Mouse (Mus musculus): ENCODE measurements at regions not wholly inside any gene's neighbourhood (a gene's known extent, or its start where the extent isn't known, plus 50 kb on each side); places are given as distances from the start of the nearest gene placed in this dataset.

- no peak overlapping the region for H3K27ac ChIP-seq
- H3K36me3 ChIP-seq (replicated peaks): no peaks in the 10 kb centered on the region
- DNase-seq (ENCODE audit: extremely low spot score, low spot score): no peak
- H3K4me3 ChIP-seq: no peak overlapping the region
- no peaks in the 10 kb centered on the region for H3K27me3 ChIP-seq (ENCODE audit: poor library complexity, severe bottlenecking)
- WGBS: 90% methylated on average over 5 of the region's 5 CpGs
- no peaks in the 10 kb centered on the region for H3K9me3 ChIP-seq
- H3K4me1 ChIP-seq: peaks cover 23% of the 10 kb centered on the region
These were observed 153.4 kb downstream of the Ttc8 start for GRCm38 (mm10) chr12:99073766-99074165.

- WGBS: 81% methylated on average over 3 of the region's 3 CpGs
- no peaks in the 10 kb centered on the region for H3K36me3 ChIP-seq (replicated peaks)
- H3K27me3 ChIP-seq (ENCODE audit: poor library complexity, severe bottlenecking): peaks cover 5% of the 10 kb centered on the region; the same call in 1 of the 2 replicates
- no peak for DNase-seq (ENCODE audit: extremely low spot score, low spot score)
- H3K4me3 ChIP-seq: no peak overlapping the region
- H3K4me1 ChIP-seq: peaks cover 4% of the 10 kb centered on the region; the same call in 1 of the 2 replicates
- no peaks in the 10 kb centered on the region for H3K9me3 ChIP-seq
- no peak overlapping the region for H3K27ac ChIP-seq
These were observed 157.0 kb downstream of the Ttc8 start for GRCm38 (mm10) chr12:99077366-99077765.

GRCm38 (mm10) chr12:99079873-99080272, 159.5 kb downstream of the Ttc8 start:
- Histone ChIP-seq H3K4me1 (peaks cover 21% of the 10 kb centered on the region), H3K4me3 (no peak overlapping the region), H3K36me3 (replicated peaks) (no peaks in the 10 kb centered on the region), H3K27ac (no peak overlapping the region), H3K9me3 (no peaks in the 10 kb centered on the region), H3K27me3 (ENCODE audit: poor library complexity, severe bottlenecking) (peaks cover 21% of the 10 kb centered on the region)
- DNase-seq (ENCODE audit: extremely low spot score, low spot score): no peak
- WGBS: 91% methylated on average over 1 of the region's 1 CpGs

- peak overlapping the region; percentile 78 for H3K27ac ChIP-seq
- no peaks in the 10 kb centered on the region for H3K9me3 ChIP-seq
- peaks cover 41% of the 10 kb centered on the region for H3K27me3 ChIP-seq (ENCODE audit: poor library complexity, severe bottlenecking)
- no peaks in the 10 kb centered on the region for H3K36me3 ChIP-seq (replicated peaks)
- H3K4me1 ChIP-seq: peaks cover 47% of the 10 kb centered on the region
- 41% methylated on average over 11 of the region's 11 CpGs for WGBS
- DNase-seq (ENCODE audit: extremely low spot score, low spot score): no peak
- no peak overlapping the region for H3K4me3 ChIP-seq
These were observed 163.2 kb downstream of the Ttc8 start for GRCm38 (mm10) chr12:99083616-99084015.

- peaks cover 48% of the 10 kb centered on the region for H3K4me1 ChIP-seq
- DNase-seq (ENCODE audit: extremely low spot score, low spot score): peak; percentile 91
- peaks cover 47% of the 10 kb centered on the region for H3K27me3 ChIP-seq (ENCODE audit: poor library complexity, severe bottlenecking)
- peak overlapping the region; percentile 78 for H3K27ac ChIP-seq
- H3K4me3 ChIP-seq: 0 out of 2 replicates have a peak overlapping the region, but pooled peaks have one; percentile 16
- WGBS: 3% methylated on average over 18 of the region's 18 CpGs
- H3K9me3 ChIP-seq: no peaks in the 10 kb centered on the region
- no peaks in the 10 kb centered on the region for H3K36me3 ChIP-seq (replicated peaks)
These were observed 163.8 kb downstream of the Ttc8 start for GRCm38 (mm10) chr12:99084144-99084543.

GRCm38 (mm10) chr12:99087286-99087685, 166.9 kb downstream of the Ttc8 start:
- Histone ChIP-seq H3K36me3 (replicated peaks) (no peaks in the 10 kb centered on the region), H3K27me3 (ENCODE audit: poor library complexity, severe bottlenecking) (peaks cover 54% of the 10 kb centered on the region), H3K27ac (peak overlapping the region; percentile 48; the same call in 1 of the 2 replicates), H3K4me1 (peaks cover 48% of the 10 kb centered on the region), H3K9me3 (no peaks in the 10 kb centered on the region), H3K4me3 (no peak overlapping the region)
- 54% methylated on average over 8 of the region's 8 CpGs for WGBS
- DNase-seq (ENCODE audit: extremely low spot score, low spot score): no peak

GRCm38 (mm10) chr12:99091770-99092169, 171.4 kb downstream of the Ttc8 start:
- DNase-seq (ENCODE audit: extremely low spot score, low spot score): no peak
- Histone ChIP-seq H3K27ac (no peak overlapping the region), H3K27me3 (ENCODE audit: poor library complexity, severe bottlenecking) (peaks cover 48% of the 10 kb centered on the region), H3K9me3 (no peaks in the 10 kb centered on the region), H3K4me3 (no peak overlapping the region), H3K4me1 (peaks cover 20% of the 10 kb centered on the region), H3K36me3 (replicated peaks) (no peaks in the 10 kb centered on the region)
- 82% methylated on average over 4 of the region's 4 CpGs for WGBS

- Histone ChIP-seq H3K27me3 (ENCODE audit: poor library complexity, severe bottlenecking) (peaks cover 47% of the 10 kb centered on the region), H3K27ac (no peak overlapping the region), H3K9me3 (no peaks in the 10 kb centered on the region), H3K4me3 (no peak overlapping the region), H3K4me1 (peaks cover 16% of the 10 kb centered on the region), H3K36me3 (replicated peaks) (no peaks in the 10 kb centered on the region)
- WGBS: 70% methylated on average over 3 of the region's 3 CpGs
- DNase-seq (ENCODE audit: extremely low spot score, low spot score): no peak
These were observed 172.8 kb downstream of the Ttc8 start for GRCm38 (mm10) chr12:99093151-99093550.

- no peak for DNase-seq (ENCODE audit: extremely low spot score, low spot score)
- WGBS: 89% methylated on average over 6 of the region's 6 CpGs
- Histone ChIP-seq H3K27ac (no peak overlapping the region), H3K4me3 (no peak overlapping the region), H3K27me3 (ENCODE audit: poor library complexity, severe bottlenecking) (peaks cover 41% of the 10 kb centered on the region), H3K4me1 (peaks cover 10% of the 10 kb centered on the region), H3K9me3 (no peaks in the 10 kb centered on the region), H3K36me3 (replicated peaks) (no peaks in the 10 kb centered on the region)
These were observed 173.6 kb downstream of the Ttc8 start for GRCm38 (mm10) chr12:99093989-99094388.

GRCm38 (mm10) chr12:99096930-99097617, 176.7 kb downstream of the Ttc8 start:
- Histone ChIP-seq H3K36me3 (replicated peaks) (no peaks in the 10 kb centered on the region), H3K27ac (peak overlapping the region; percentile 67; the same call in 1 of the 2 replicates), H3K4me1 (peaks cover 10% of the 10 kb centered on the region), H3K27me3 (ENCODE audit: poor library complexity, severe bottlenecking) (peaks cover 31% of the 10 kb centered on the region), H3K9me3 (no peaks in the 10 kb centered on the region), H3K4me3 (no peak overlapping the region)
- DNase-seq (ENCODE audit: extremely low spot score, low spot score): peak; percentile 85
- WGBS: 39% methylated on average over 14 of the region's 14 CpGs

- DNase-seq (ENCODE audit: extremely low spot score, low spot score): no peak
- peaks cover 10% of the 10 kb centered on the region for H3K4me1 ChIP-seq
- no peaks in the 10 kb centered on the region for H3K9me3 ChIP-seq
- H3K4me3 ChIP-seq: no peak overlapping the region
- H3K36me3 ChIP-seq (replicated peaks): no peaks in the 10 kb centered on the region
- peaks cover 25% of the 10 kb centered on the region for H3K27me3 ChIP-seq (ENCODE audit: poor library complexity, severe bottlenecking)
- no peak overlapping the region; the same call in 1 of the 2 replicates for H3K27ac ChIP-seq
- WGBS: 94% methylated on average over 17 of the region's 17 CpGs
These were observed 177.3 kb downstream of the Ttc8 start for GRCm38 (mm10) chr12:99097618-99098066.

GRCm38 (mm10) chr12:99099881-99100280, 179.5 kb downstream of the Ttc8 start:
- Histone ChIP-seq H3K4me1 (peaks cover 10% of the 10 kb centered on the region), H3K27me3 (ENCODE audit: poor library complexity, severe bottlenecking) (peaks cover 17% of the 10 kb centered on the region), H3K9me3 (no peaks in the 10 kb centered on the region), H3K27ac (no peak overlapping the region), H3K4me3 (no peak overlapping the region), H3K36me3 (replicated peaks) (no peaks in the 10 kb centered on the region)
- 88% methylated on average over 7 of the region's 7 CpGs for WGBS
- DNase-seq (ENCODE audit: extremely low spot score, low spot score): no peak

- no peaks in the 10 kb centered on the region for H3K4me1 ChIP-seq
- no peak overlapping the region for H3K27ac ChIP-seq
- H3K9me3 ChIP-seq: peaks cover 8% of the 10 kb centered on the region; the same call in 1 of the 2 replicates
- no peak for DNase-seq (ENCODE audit: extremely low spot score, low spot score)
- WGBS: 90% methylated on average over 5 of the region's 5 CpGs
- H3K4me3 ChIP-seq: no peak overlapping the region
- H3K36me3 ChIP-seq (replicated peaks): no peaks in the 10 kb centered on the region
- no peaks in the 10 kb centered on the region for H3K27me3 ChIP-seq (ENCODE audit: poor library complexity, severe bottlenecking)
These were observed 188.2 kb downstream of the Ttc8 start for GRCm38 (mm10) chr12:99108616-99109015.
